Mouse (Mus musculus) fibroblast of lung, adult 2 months (primary cell): Measurements from ENCODE around the gene Gm7697.
A peak's percentile ranks its signal among the peaks of the same experiment; 100 is the strongest.
"Not testable (repeated sequence)": the region's sequence is repeated elsewhere in the genome, so short reads cannot be mapped to it uniquely, and the experiment has no call there.

ENCODE experiments used
- DNase-seq: peaks from one replicate; pipeline ENCODE4 v3.0.0-alpha.2; 2011; ENCODE audit warnings: low read depth

Gm7697 gene

DNA sequence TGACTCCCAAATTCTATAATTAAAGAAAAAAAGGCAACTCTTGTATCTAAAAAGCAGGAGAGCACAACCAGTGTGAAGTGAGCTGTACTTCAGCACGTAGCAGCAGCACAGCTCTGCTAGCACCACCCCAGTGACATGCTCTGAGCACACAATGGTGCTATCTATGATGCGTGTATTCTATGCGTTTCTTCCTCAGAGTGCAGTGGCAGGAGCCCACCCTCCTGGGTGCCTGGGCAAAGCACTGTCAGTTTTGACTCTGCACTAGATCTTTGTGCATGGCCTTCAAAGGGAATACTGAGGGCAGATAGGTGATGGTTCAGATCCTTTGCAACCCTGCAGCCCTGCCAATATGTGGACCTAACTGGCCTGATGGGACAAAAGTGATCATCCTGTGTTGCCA, at the start of gene Gm7697:
Gene Gm7697, minus strand, starts transcription at position 101 of the 400 bp plus-strand sequence.
- DNase-seq, result not testable (repeated sequence)

DNA sequence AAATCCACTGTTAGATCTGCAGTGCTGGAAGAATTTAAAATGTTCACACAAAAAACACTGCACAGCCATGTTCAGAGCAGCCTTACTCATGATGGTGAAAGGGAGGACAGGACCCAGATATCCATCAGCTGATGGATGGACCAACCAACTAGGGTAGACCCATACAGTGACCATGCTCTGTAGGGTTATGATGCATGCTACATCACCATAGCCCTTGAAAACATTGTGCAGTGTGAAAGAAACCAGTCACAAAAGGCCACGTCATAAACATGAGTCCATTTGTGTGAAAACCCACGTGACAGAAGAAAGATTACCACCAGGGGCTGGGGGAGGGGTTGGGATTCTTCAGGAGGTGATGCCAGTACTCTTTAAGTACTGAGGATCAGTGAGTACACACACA, 28.5 kb upstream of the Gm7697 start:
- DNase-seq, result not testable (repeated sequence)

DNA sequence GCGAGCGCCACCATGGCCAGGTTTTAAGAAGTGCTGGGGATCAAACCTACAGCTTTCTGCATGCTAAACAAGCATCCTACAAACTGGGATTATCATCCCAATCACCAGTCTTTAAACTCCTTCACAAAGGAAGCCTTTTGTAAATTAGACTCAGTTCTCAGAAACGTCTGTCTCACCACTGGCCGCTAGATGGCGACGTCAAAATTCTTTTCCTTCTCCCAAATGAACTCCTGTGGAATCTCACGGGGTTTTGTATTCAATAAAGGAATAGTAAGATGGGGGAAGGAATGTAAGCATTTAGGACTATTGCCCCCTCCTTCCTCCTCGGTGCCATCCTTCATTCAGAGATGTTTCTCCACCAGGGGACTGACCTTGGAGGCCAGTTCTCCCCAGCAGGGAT, 26.8 kb upstream of the Gm7697 start:
- DNase-seq, result not testable (repeated sequence)

DNA sequence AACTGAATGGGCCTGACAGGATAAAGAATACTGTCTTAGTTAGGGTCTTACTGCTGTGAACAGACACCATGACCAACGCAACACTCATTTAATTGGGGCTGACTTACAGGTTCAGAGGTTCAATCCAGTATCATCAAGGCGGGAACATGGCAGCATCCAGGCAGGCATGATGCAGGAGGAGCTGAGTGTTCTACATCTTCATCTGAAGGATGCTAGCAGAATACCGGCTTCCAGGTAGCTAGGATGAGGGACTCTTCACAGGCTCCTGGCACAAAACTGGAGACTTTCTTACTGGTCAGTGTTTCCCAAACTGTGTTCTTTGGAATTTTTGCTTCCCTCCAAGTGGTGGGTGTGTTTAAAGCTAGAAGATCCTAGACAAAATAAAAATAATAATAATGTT, 25.3 kb upstream of the Gm7697 start:
- DNase-seq, result not testable (repeated sequence)

DNA sequence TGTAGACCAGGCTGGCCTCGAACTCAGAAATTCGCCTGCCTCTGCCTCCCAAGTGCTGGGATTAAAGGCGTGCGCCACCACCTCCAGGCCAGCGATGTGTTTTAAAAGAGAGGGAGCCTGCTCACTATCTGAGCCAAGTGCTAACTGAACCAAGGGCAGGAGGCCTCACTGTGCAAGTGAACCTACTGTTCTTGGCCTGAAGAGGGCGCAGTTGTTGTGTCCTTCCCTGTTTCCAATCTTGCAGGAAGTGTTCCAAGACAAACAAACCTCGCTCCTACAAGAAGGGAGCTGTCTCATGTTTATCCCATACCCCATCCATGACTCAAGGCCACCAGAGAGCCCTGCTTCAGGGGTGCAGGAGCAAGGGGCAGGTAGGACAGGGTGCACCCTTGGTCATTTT, 24.4 kb upstream of the Gm7697 start:
- DNase-seq, result not testable (repeated sequence)

DNA sequence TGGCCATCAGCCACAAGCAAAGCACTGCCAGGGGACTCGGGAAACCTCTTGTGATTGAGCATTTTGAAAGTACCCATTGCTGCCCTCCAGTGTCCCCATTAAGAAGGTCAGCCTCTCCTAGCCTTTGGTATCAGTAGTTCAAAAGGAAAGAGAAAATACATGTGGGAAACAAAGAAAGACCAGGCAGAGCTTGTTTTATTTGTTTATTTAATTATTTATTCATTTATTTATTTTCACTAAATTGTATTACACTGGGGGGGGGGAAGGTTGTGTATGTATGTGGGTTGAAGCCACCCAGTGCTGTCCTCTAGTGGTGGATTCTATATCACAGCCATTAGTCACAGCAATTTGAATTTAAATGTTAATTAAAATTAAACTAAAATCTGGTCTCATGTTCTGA, 22.2 kb upstream of the Gm7697 start:
- DNase-seq, result peak; percentile 14

DNA sequence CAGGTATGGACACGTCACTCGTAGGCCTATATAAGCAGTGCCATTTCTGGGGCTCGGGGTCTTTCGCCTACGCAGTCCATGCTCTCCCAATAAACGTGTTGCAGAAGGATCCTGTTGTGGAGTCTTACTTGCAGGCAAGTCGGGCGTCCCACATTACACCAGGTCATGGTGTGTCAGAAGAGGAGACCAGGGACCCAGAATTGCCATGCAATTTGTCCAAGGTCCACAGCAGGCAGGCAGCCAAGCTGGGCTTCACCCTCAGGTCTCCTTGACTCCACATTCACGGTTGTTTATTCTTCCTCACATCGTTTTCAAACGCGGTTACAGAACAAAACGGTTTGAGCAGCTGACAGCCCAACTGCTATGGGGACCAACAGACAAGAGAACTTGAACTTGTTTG, 21.7 kb upstream of the Gm7697 start:
- DNase-seq, result not testable (repeated sequence)

DNA sequence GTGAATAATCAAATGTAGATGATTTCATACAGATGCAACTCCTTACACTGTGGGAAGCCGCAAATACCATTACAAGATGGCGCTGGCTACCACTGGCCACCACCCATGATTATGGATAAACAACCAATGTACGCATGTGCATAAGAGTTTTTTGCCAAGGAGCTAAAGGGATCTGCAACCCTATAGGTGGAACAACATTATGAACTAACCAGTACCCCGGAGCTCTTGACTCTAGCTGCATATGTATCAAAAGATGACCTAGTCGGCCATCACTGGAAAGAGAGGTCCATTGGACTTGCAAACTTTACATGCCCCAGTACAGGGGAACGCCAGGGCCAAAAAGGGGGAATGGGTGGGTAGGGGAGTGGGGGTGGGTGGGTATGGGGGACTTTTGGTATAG, 21.2 kb upstream of the Gm7697 start:
- DNase-seq, result not testable (repeated sequence)

DNA sequence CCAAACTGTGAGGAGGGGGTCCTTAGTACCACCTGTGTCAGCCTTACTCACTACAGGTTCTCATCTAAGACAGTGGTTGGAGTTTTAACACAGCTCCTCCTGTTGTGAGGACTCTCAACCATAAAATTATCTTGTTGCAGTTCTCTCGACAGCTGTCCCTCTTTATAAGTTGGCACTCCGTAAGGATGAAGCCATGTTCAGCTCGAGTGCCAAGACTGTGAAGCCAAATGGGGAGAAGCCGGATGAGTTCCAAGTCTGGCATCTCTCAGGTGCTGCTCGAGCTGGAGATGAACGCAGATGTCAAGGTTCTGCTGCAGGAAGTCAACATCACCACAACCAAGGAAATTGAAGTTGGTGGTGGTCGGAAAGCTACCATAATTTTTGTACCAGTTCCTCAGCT, 18.0 kb upstream of the Gm7697 start:
- DNase-seq, result not testable (repeated sequence)

DNA sequence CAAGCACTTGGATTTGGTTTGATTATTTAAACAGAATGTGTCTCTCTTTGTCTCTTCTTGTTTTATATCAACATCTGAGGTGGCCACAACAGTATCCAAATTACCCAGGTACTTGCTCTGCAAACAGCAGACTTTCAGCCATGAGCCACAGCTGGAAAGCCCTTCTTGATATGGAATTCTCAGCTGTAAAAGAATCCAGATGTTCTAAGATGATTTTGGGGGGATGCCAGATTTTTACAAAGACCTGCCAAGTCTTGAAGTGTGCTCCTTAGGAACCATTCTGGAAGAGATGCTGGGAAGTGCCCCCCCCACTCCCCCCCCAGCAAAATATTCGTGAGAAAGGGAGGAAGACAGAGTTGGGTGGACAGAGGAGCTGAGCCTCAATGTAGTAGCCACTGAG, 17.6 kb upstream of the Gm7697 start:
- not testable (repeated sequence) for DNase-seq

DNA sequence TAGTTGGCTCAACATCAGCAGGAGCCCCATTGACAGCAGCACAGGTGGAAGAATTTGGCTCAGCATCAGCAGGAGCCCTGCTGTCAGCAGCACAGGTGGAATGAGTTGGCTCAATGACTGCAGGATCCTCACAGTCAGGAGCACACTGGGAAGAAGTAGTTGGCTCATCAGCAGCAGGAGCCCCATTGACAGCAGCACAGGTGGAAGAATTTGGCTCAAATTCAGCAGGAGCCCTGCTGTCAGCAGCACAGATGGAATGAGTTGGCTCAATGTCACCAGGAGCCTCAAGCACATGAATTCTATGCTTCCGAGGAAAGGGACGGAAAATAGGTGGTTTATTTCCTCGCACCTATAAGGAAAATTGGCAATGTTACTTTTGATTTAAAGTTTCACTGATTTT, 47.8 kb downstream of the Gm7697 start:
- DNase-seq, result not testable (repeated sequence)

DNA sequence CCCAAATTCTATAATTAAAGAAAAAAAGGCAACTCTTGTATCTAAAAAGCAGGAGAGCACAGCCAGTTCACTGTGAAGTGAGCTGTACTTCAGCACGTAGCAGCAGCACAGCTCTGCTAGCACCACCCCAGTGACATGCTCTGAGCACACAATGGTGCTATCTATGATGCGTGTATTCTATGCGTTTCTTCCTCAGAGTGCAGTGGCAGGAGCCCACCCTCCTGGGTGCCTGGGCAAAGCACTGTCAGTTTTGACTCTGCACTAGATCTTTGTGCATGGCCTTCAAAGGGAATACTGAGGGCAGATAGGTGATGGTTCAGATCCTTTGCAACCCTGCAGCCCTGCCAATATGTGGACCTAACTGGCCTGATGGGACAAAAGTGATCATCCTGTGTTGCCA, 69.3 kb downstream of the Gm7697 start, which contains the start of gene Gm9495:
Gene Gm9495, minus strand, starts transcription at position 101 of the 400 bp plus-strand sequence.
- not testable (repeated sequence) for DNase-seq
